Mouse (Mus musculus) limb, embryonic 10.5 days (tissue): ENCODE data around the gene Olfr547. TPM values are rescaled to one million over a fixed set of nuclear protein-coding genes. Genes with fewer than 3 reads are reported as not detected.
A peak's percentile ranks its signal among the peaks of the same experiment; 100 is the strongest.
"Not testable (repeated sequence)": the region's sequence is repeated elsewhere in the genome, so short reads cannot be mapped to it uniquely, and the experiment has no call there.

Source experiments
- DNase-seq: peaks from one replicate; pipeline ENCODE4 v3.0.0-alpha.2; 2017; ENCODE audit warnings: low spot score
- H3K27ac ChIP-seq: fragments of 300-500 bp; sonication (generic); 2 replicates; pipeline ENCODE4 v1.5.1; 2016; ENCODE audit warnings: mild to moderate bottlenecking
- H3K27me3 ChIP-seq: fragments of 300-500 bp; sonication (generic); 2 replicates; pipeline ENCODE4 v1.6.1; 2016; ENCODE audit warnings: low read depth, mild to moderate bottlenecking; ENCODE audit not compliant: poor library complexity, severe bottlenecking
- H3K36me3 ChIP-seq: fragments of 300-500 bp; sonication (generic); 2 replicates; pipeline ENCODE4 v1.6.1; 2016; ENCODE audit warnings: mild to moderate bottlenecking, moderate library complexity
- H3K4me1 ChIP-seq: fragments of 300-500 bp; sonication (generic); 2 replicates; pipeline ENCODE4 v1.6.1; 2016
- H3K4me3 ChIP-seq: fragments of 300-500 bp; sonication (generic); 2 replicates; pipeline ENCODE4 v1.5.1; 2016; ENCODE audit warnings: mild to moderate bottlenecking, moderate library complexity
- H3K9me3 ChIP-seq: fragments of 300-500 bp; sonication (generic); replicated peaks from 2 replicates; pipeline ENCODE4 v1.6.1; 2016; ENCODE audit warnings: mild to moderate bottlenecking
- WGBS: fragments of 180-500 bp; shearing (Covaris S2); methylation state at CpG from one replicate; pipeline ENCODE4 v1.1.7; 2016; 5-methylcytosine and 5-hydroxymethylcytosine counted together
- polyA plus RNA-seq: library from polyadenylated mRNA; unstranded; fragments of >200 nt; fragmentation: Nextera tagmentation; extraction: Ambion mirVana; gene quantifications from 2 replicates; pipeline ENCODE4 v1.2.1, GENCODE M21; 2016

Olfr547 gene
- polyA plus RNA-seq = not detected in 2 replicates

- WGBS = 81% methylated on average over 1 of the region's 1 CpGs
- Histone ChIP-seq H3K9me3 (no peaks in the 10 kb centered on the region), H3K27me3 (no peaks in the 10 kb centered on the region)
Measured at GRCm38 (mm10) chr7:102534449-102534848, at the start of gene Olfr547. Gene Olfr547 (plus strand): TSS chr7:102534749.

GRCm38 (mm10) chr7:102484766-102485165 lies 49.8 kb upstream of the Olfr547 start:
- H3K4me3 ChIP-seq, H3K4me1 ChIP-seq, H3K27ac ChIP-seq, DNase-seq, H3K9me3 ChIP-seq, H3K36me3 ChIP-seq, H3K27me3 ChIP-seq: not testable (repeated sequence)
- WGBS = 65% methylated on average over 8 of the region's 8 CpGs

More at GRCm38 (mm10) chr7:102534449-102534848, at the start of gene Olfr547:
- Histone ChIP-seq H3K27ac (no peak within 1 kb of the TSS), H3K4me3 (no peak within 1 kb of the TSS), H3K36me3 (no peaks in the 10 kb centered on the region), H3K4me1 (no peaks in the 10 kb centered on the region)
- no peak for DNase-seq

- no peaks in the 10 kb centered on the region for H3K4me1 ChIP-seq
- H3K27me3 ChIP-seq = no peaks in the 10 kb centered on the region
- WGBS = 81% methylated on average over 1 of the region's 1 CpGs
- DNase-seq = no peak
- H3K27ac ChIP-seq = no peak overlapping the region
- H3K4me3 ChIP-seq = no peak overlapping the region
- no peaks in the 10 kb centered on the region for H3K9me3 ChIP-seq
- no peaks in the 10 kb centered on the region for H3K36me3 ChIP-seq
Measured at GRCm38 (mm10) chr7:102486105-102486504, 48.4 kb upstream of the Olfr547 start.

GRCm38 (mm10) chr7:102488161-102488560 lies 46.4 kb upstream of the Olfr547 start, which contains the start of gene Olfr544:
Gene Olfr544 (minus strand): TSS chr7:102488313.
- Histone ChIP-seq H3K27me3 (no peaks in the 10 kb centered on the region), H3K4me3 (no peak within 1 kb of the TSS), H3K27ac (no peak within 1 kb of the TSS), H3K9me3 (no peaks in the 10 kb centered on the region), H3K36me3 (no peaks in the 10 kb centered on the region), H3K4me1 (no peaks in the 10 kb centered on the region)
- 72% methylated on average over 1 of the region's 1 CpGs for WGBS
- DNase-seq = no peak

GRCm38 (mm10) chr7:102494416-102494815 lies 40.1 kb upstream of the Olfr547 start:
- not testable (repeated sequence) for H3K27ac ChIP-seq, H3K27me3 ChIP-seq, H3K4me3 ChIP-seq, H3K4me1 ChIP-seq, H3K9me3 ChIP-seq, H3K36me3 ChIP-seq, DNase-seq
- WGBS = 51% methylated on average over 7 of the region's 7 CpGs

GRCm38 (mm10) chr7:102499473-102499872 lies 35.1 kb upstream of the Olfr547 start, which contains the start of gene Olfr545:
Gene Olfr545 (minus strand): TSS chr7:102499573.
- no peak for DNase-seq
- Histone ChIP-seq H3K36me3 (no peaks in the 10 kb centered on the region), H3K27me3 (no peaks in the 10 kb centered on the region), H3K9me3 (no peaks in the 10 kb centered on the region), H3K27ac (no peak within 1 kb of the TSS), H3K4me3 (no peak within 1 kb of the TSS), H3K4me1 (no peaks in the 10 kb centered on the region)
- whole genome bisulfite sequencing = 68% methylated on average over 3 of the region's 3 CpGs

GRCm38 (mm10) chr7:102501986-102502385 lies 32.6 kb upstream of the Olfr547 start:
- Histone ChIP-seq H3K4me1 (no peaks in the 10 kb centered on the region), H3K27ac (no peak overlapping the region), H3K9me3 (no peaks in the 10 kb centered on the region), H3K27me3 (no peaks in the 10 kb centered on the region), H3K4me3 (no peak overlapping the region), H3K36me3 (no peaks in the 10 kb centered on the region)
- 76% methylated on average over 5 of the region's 5 CpGs for WGBS
- DNase-seq = no peak

GRCm38 (mm10) chr7:102506848-102507247 lies 27.7 kb upstream of the Olfr547 start:
- no peaks in the 10 kb centered on the region for H3K9me3 ChIP-seq
- DNase-seq = peak; percentile 78
- H3K4me1 ChIP-seq = no peaks in the 10 kb centered on the region
- no peak overlapping the region for H3K27ac ChIP-seq
- WGBS = 45% methylated on average over 3 of the region's 3 CpGs
- H3K4me3 ChIP-seq = no peak overlapping the region
- H3K27me3 ChIP-seq = peaks cover 4% of the 10 kb centered on the region
- H3K36me3 ChIP-seq = no peaks in the 10 kb centered on the region

- DNase-seq = no peak
- Histone ChIP-seq H3K4me3 (no peak overlapping the region), H3K9me3 (no peaks in the 10 kb centered on the region), H3K4me1 (peaks cover 4% of the 10 kb centered on the region; the same call in 1 of the 2 replicates), H3K27ac (no peak overlapping the region), H3K36me3 (no peaks in the 10 kb centered on the region), H3K27me3 (peaks cover 15% of the 10 kb centered on the region)
- WGBS = 90% methylated on average over 9 of the region's 9 CpGs
Measured at GRCm38 (mm10) chr7:102508066-102508465, 26.5 kb upstream of the Olfr547 start.

- no peak overlapping the region for H3K27ac ChIP-seq
- H3K27me3 ChIP-seq = peaks cover 18% of the 10 kb centered on the region
- H3K4me1 ChIP-seq = peaks cover 4% of the 10 kb centered on the region; the same call in 1 of the 2 replicates
- no peak overlapping the region for H3K4me3 ChIP-seq
- no peak for DNase-seq
- no peaks in the 10 kb centered on the region for H3K9me3 ChIP-seq
- no peaks in the 10 kb centered on the region for H3K36me3 ChIP-seq
- WGBS = 92% methylated on average over 6 of the region's 6 CpGs
Measured at GRCm38 (mm10) chr7:102508666-102509065, 25.9 kb upstream of the Olfr547 start.

- no peak overlapping the region for H3K27ac ChIP-seq
- no peak overlapping the region for H3K4me3 ChIP-seq
- peaks cover 4% of the 10 kb centered on the region for H3K4me1 ChIP-seq
- peaks cover 26% of the 10 kb centered on the region for H3K27me3 ChIP-seq
- DNase-seq = no peak
- no peaks in the 10 kb centered on the region for H3K9me3 ChIP-seq
- WGBS = 80% methylated on average over 7 of the region's 7 CpGs
- H3K36me3 ChIP-seq = no peaks in the 10 kb centered on the region
Measured at GRCm38 (mm10) chr7:102509726-102510125, 24.8 kb upstream of the Olfr547 start.

GRCm38 (mm10) chr7:102511927-102512326 lies 22.6 kb upstream of the Olfr547 start:
- no peak overlapping the region for H3K27ac ChIP-seq
- H3K4me1 ChIP-seq = peaks cover 16% of the 10 kb centered on the region
- peaks cover 36% of the 10 kb centered on the region for H3K27me3 ChIP-seq
- no peak for DNase-seq
- H3K36me3 ChIP-seq = no peaks in the 10 kb centered on the region
- WGBS = 95% methylated on average over 10 of the region's 10 CpGs
- H3K4me3 ChIP-seq = no peak overlapping the region
- H3K9me3 ChIP-seq = no peaks in the 10 kb centered on the region

GRCm38 (mm10) chr7:102512814-102513435 lies 21.6 kb upstream of the Olfr547 start:
- 1% methylated on average over 54 of the region's 54 CpGs for WGBS
- Histone ChIP-seq H3K4me1 (peaks cover 16% of the 10 kb centered on the region), H3K27me3 (peaks cover 38% of the 10 kb centered on the region), H3K4me3 (peak overlapping the region; percentile 61), H3K27ac (peak overlapping the region; percentile 74), H3K36me3 (no peaks in the 10 kb centered on the region), H3K9me3 (no peaks in the 10 kb centered on the region)
- DNase-seq = peak; percentile 94
